Mouse (Mus musculus): Measurements from ENCODE around the gene Cblc.

DNA sequence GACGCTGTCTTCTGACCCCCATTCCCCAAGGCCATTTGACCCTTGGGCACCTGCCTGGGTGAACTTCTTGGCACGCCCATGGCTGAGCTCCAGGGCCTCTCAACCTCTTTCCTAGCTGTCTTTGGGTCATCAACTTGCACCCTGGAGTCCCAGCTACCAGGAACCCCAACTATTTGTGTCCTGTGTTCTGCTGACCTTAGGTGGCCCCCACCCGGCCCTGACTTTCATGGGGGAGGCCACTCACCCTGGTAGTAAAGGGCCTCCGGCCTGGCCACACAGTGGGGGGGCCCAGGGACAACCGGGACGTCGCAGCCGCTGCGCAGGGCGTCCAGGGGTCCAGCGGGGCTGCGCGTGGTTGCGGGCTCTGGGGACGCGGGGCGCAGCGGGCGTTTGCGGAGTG is 25.6 kb upstream of the Cblc start:
- no peak for TF ChIP-seq EP300 (IDR thresholded peaks at IDR 0.05; ENCODE audit: insufficient read depth, low read depth, low read length)
- TF ChIP-seq CTCF (IDR thresholded peaks at IDR 0.05; ENCODE audit: low read depth, low read length), result no peak
- TF ChIP-seq POLR2A (IDR thresholded peaks at IDR 0.05; ENCODE audit: insufficient read depth, low read length), result no peak

All from ES-Bruce4 (cell line).